Mouse (Mus musculus) embryonic stem cell, embryonic (primary cell): ENCODE measurements around the gene Akr1b8.
"Not testable (repeated sequence)": the region's sequence is repeated elsewhere in the genome, so short reads cannot be mapped to it uniquely, and the experiment has no call there.

Experiments
- CTCF ChIA-PET, 4 experiments: fragments of 300-600 bp in 2 of 4; fragments of 350-600 bp in 2 of 4; sonication (Branson Sonifier 250); formaldehyde crosslinking; loops; one replicate each; lab custom pipeline; 2022; ENCODE audit warnings: inconsistent platforms in 2 of 4; lab: Charles Lee
- POLR2A ChIA-PET, 4 experiments: fragments of 300-600 bp in 2 of 4; fragments of 350-600 bp in 2 of 4; sonication (Branson Sonifier 250); formaldehyde crosslinking; loops; one replicate each; lab custom pipeline; 2022; ENCODE audit warnings: antibody characterized with exemption in 4 of 4, inconsistent platforms in 1 of 4; lab: Charles Lee

The Akr1b8 gene

DNA sequence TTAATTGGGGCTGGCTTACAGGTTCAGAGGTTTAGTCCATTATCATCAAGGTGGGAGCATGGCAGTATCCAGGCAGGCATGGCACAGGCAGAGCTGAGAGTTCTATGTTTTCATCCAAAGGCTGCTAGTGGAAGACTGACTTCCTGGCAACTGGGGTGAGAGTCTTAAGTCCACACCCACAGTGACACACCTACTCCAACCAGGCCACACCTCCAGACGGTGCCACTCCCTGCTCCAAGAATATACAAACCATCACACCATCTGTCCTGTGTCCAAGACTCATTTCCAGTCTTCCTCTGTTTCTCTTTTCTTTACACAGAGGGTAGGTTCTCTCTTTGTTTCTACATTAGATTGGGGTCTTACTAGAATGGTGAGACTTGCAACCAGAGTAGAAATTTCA is 59.5 kb downstream of the Akr1b8 start:
- CTCF ChIA-PET = not testable (repeated sequence)

DNA sequence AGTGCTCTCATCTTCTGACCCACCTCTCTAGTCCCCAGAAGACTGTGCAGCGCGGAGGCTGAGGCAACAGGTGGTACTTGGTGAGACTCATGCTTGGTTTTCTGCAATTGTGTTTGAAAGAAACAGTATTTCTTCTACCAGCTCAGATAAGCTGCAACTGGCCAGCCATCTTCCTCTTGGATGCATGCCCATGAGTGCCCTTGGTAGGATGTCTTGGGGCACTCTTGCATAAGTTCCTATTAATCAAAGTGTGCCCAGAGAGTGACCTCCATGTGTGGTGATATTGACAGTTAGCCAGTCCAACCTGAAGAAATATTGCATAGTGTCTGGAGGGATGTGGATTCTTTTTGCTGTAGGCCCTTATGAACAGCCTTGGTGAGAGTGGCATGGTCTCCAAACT is 62.6 kb downstream of the Akr1b8 start:
- ChIA-PET POLR2A (no interaction called here), CTCF (no interaction called here)

More for the DNA sequence above, 59.5 kb downstream of the Akr1b8 start:
- POLR2A ChIA-PET = interaction anchor here in 1 of 4 experiments (1.1 kb wide), 1 partner anchor 69 kb away, joined by 3 read pairs; no protein-coding TSS in a partner anchor
